Mouse (Mus musculus): Measurements from ENCODE around the gene Adad1. TPM values are rescaled to one million over a fixed set of nuclear protein-coding genes. Genes with fewer than 3 reads are reported as not detected.

Adad1 gene
- total RNA-seq, 2 experiments from 2014 or later: not detected

DNA sequence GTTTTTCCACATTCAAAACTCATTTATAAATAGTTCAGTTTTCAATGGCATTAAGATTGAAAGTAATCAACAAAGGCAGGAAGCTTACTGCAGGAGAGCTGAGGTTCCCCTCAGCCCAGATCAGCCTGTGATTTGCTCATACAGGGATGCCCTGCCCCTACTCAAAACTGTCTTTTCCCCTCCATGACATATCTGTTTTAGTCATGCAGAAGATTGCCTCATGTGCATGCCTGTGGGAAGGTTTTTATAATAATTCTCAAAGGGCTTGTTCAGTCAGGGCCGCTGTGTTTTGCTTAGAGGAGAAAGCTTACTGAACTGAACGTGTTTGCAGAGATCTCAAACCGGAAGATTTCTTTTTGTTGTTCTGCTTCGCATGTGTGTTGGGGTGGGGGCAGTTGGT is 97.8 kb downstream of the Adad1 start:
- no peak for DNase-seq
- intact Hi-C loops (cut with DNase I): no loop called here

DNA sequence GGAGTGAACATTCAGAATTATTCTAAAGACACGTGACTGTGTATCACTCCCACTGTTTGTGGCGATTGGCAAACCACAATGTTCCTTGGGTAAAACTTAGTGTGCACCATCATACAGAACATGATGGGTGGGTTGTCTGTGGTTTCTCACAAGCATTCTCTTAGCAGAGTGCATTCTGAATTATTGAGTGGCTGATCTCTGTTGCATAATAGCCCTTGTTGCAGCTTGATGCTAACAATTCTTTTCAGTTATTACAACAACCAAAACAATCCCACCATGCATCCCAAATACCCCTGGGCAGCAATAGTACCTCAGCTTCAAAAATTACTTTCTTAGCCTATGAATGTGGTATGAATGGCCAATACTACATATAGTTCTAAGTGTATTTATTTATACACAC is 106.0 kb downstream of the Adad1 start:
- DNase-seq: no peak
- intact Hi-C loops (cut with DNase I): no loop called here

Other genes with a start within 250 kb of the Adad1 start
- gene 4932438A13Rik, start 200.4 kb upstream of the Adad1 start, total RNA-seq (2021): 10 to 100 TPM; 52.6 to 52.8 TPM
- gene Il2, start 62.4 kb downstream of the Adad1 start, total RNA-seq (2021): not detected
- gene Il21, start 169.1 kb downstream of the Adad1 start, total RNA-seq (2021): not detected
- 1 to 10 TPM in 1 of 2 experiments, under 1 TPM in 1; 0.46 to 1.3 TPM for gene Bbs12, start 249.0 kb downstream of the Adad1 start, total RNA-seq (2021)
- gene Cetn4, start 249.2 kb downstream of the Adad1 start, total RNA-seq (2021): 1 to 10 TPM in 1 of 2 experiments, not detected in 1; 1.6 TPM